Mouse (Mus musculus) adrenal gland, postnatal 25 days (tissue): ENCODE data around the gene Ltbr. TPM values are rescaled to one million over a fixed set of nuclear protein-coding genes. Genes with fewer than 3 reads are reported as not detected.
"Not testable (repeated sequence)": the region's sequence is repeated elsewhere in the genome, so short reads cannot be mapped to it uniquely, and the experiment has no call there.

ENCODE experiments used
- DNase-seq: peaks from one replicate; pipeline ENCODE4 v3.0.0; 2021; ENCODE audit warnings: mixed read lengths
- total RNA-seq: library from RNA; stranded (reverse); gene quantifications from 2 replicates; pipeline ENCODE4 v1.2.3, GENCODE M21; 2021

Ltbr gene
- total RNA-seq, 1 experiment from 2014 or later, result 91.8 TPM

DNA sequence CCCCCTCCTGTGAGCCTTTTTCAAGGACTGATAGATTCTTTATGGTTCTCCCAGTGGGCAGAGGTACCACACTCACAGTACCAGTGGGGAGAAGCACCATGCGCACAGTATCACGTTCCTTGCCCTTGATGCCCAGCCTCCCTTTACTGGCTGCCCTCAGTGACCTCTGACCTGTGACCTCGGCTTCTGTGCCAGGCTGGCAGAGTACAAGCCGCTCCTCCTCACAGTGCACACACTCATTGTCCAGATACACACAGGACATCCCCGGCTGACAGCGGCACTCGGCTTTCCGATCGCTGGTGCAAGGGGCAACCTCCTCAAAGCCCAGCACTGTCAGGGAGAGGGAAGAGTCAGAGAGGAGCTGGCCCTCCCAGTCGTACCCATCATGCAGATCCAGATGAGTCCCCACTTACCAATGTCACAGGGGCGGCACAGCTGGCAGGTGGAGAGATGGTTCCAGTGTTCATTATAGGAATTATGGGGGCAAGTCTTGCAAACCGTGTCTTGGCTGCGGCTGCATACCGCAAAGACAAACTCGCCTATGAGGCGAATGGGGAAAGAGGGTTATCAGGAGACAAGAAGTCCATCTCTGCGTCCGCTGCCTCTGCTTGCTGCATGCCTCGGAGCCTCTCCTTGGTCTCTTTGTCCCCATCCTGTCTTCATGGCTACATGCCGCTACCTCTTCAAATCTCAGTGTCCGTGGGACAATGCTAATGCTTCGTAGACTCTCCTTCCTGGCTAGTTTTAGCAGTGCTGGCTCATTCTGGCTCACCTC lies 917 bp downstream of the Ltbr start:
- DNase-seq, result peak; percentile 28

GRCm38 (mm10) chr6:125312171-125312570 lies 1.5 kb downstream of the Ltbr start:
- no peak for DNase-seq

- DNase-seq, result no peak
Measured at GRCm38 (mm10) chr6:125309406-125309805, 4.3 kb downstream of the Ltbr start.

GRCm38 (mm10) chr6:125308921-125309320 lies 4.8 kb downstream of the Ltbr start:
- DNase-seq, result no peak

GRCm38 (mm10) chr6:125307091-125307490 lies 6.6 kb downstream of the Ltbr start:
- DNase-seq, result no peak

GRCm38 (mm10) chr6:125305465-125305864 lies 8.2 kb downstream of the Ltbr start:
- DNase-seq, result no peak

GRCm38 (mm10) chr6:125304408-125304807 lies 9.3 kb downstream of the Ltbr start:
- not testable (repeated sequence) for DNase-seq

DNA sequence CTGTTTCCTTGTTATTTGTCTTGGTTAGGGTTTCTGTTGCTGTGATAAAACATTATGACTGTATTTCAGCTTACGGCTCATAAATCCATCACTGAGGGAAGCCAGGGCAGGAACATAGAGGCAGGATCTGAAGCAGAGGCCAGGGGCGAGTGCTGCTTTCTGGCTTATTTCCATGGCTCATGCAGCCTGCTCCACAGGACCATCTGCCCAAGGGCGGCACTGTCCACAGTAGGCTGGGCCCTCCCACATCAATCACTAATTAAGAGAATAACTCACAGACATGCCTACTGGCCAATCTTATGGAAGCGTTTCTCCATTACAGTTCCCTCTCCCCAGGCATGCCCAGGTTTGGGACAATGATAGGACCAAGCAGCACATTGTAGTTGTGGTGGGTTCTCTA lies 10.4 kb downstream of the Ltbr start:
- no peak for DNase-seq

GRCm38 (mm10) chr6:125302231-125302982 lies 11.3 kb downstream of the Ltbr start:
- no peak for DNase-seq

DNA sequence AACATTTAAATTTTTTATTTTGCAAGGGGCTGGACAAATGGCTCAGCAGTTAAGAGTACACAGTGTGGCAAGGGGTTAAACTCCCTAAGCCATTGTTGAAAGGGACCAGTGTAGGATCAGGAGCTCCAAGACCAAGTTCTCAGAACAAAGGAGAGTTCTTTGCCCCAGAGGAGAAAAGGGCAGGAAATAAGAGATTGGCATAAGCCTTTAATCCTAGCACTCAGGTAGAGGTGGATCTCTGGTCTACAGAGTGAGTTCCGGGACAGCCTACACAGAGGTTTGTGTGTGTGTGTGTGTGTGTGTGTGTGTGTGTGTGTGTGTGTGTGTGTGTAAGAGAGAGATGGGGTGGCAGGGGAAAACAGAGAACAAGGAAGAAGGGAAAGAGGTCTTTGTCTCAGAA lies 12.7 kb downstream of the Ltbr start:
- DNase-seq, result no peak

- no peak for DNase-seq
Measured at GRCm38 (mm10) chr6:125297149-125297820, 16.4 kb downstream of the Ltbr start.

DNA sequence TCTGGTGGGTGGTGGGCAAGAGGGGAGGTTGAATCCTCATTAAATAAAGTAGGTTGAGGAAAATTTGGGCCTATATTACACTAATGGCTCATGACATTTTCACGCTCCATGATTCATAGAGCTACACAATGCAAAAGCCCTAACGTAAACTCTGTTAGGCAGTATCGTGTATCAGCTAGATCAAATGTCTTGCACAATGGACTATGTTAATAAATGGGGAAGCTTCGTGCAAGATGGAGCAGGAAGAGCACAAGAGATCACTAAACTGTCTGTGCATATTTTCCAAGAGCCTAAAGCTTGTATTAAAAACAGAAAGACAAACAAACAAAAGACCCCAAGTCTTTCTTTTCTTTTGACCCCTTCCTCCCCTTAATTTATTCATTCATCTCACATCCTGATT lies 19.6 kb downstream of the Ltbr start:
- DNase-seq, result no peak

DNA sequence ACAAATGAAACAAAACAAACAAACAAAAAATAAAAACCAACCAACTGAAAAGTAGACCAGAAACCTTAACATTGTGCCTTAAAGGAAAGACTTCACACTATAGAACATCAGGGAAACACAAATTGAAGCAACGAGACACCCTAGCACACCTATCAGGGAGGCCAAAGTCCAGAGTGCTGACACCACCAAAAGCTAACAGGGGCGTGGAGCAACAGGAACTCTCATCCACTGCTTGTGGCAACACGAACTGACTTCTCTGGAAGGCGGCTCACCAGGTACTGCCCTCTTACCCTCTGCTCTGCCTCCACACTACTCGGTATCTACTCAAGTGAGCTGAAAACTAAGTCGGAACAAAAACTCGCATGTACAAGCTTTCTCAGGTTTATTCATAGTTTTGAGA lies 21.4 kb downstream of the Ltbr start:
- DNase-seq, result no peak

DNA sequence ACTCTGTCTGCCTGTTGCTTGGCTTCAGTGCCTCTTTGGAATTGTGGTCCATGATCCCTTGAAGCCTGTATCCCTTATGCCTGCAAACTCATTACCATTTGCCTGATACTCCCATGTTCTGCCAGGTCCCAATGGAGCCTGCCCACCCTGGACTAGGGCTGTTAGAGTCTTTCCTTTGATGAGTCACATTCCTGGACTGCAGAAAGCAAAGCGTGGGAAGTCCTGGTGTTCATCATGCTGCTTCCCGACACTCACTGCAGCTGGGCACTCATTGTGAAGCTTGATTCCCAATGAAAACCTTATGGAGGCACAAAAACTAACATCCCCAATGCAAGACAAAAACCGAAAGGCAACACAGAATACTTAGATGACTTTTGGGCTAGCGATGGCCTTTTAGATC lies 22.4 kb downstream of the Ltbr start:
- no peak for DNase-seq

DNA sequence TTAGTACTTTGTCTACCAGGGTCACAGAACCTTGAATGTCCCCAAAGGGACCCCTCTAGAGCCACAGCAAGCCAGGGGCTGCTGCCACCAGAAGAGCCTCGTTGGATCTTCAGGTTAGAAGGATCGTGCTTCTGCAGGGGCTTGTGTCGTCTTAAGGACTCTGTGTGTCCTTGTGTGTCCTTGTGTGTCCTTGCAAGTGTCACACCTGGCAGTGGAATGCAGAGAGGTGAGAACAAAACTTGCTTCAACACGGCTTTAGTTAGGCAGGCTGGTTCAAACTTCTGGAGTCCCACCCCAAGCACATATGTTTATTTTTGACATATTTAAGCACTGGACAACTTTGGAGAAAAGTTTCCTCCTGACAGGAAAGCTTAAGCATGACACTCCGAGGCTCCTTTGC lies 25.0 kb downstream of the Ltbr start:
- no peak for DNase-seq

DNA sequence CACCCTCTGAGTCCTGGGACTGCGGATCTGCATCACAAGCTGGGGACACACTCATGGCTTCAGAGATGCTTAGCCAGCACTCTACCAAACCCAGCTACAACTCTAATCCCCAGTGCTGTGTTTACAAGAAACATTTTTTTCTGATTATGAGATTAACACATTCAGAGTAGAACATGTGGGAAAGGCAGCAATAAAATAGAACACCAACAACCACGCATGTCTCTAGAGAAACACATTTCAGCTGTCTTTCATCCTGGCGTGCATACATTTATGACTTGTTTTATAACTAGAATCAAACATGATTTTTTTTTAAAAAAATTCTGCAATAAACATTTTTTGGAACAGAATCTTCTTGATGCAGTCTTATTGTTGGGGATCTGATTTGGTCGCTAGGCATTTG lies 26.7 kb downstream of the Ltbr start:
- DNase-seq, result no peak

DNA sequence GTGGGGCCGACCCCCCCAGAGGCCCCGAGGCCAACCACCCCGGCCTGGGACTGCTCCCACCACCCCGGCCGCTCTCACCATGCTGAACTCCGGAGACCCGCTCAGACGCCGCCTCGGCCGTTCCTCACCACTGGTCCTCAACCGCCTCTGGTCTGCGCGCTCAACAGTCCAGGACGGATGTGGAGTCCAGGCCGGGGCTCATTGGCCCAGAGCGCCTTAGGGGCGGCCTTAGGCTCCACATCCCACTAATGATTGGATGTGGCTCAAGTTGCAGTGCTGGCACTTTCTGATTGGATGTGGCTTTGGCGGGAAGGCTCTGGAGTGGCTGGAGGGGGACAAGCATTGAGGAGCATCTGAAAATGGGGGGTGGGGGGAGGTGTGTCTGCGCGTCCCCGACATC lies 27.8 kb downstream of the Ltbr start, which contains the start of gene Tuba3a:
TSS of gene Tuba3a (minus strand) at position 153 of the 400 bp plus-strand sequence.
- no peak for DNase-seq

GRCm38 (mm10) chr6:125284751-125285150 lies 28.9 kb downstream of the Ltbr start:
- no peak for DNase-seq

GRCm38 (mm10) chr6:125284250-125284649 lies 29.4 kb downstream of the Ltbr start:
- DNase-seq, result no peak

- DNase-seq, result not testable (repeated sequence)
Measured at GRCm38 (mm10) chr6:125282721-125283120, 31.0 kb downstream of the Ltbr start.

DNA sequence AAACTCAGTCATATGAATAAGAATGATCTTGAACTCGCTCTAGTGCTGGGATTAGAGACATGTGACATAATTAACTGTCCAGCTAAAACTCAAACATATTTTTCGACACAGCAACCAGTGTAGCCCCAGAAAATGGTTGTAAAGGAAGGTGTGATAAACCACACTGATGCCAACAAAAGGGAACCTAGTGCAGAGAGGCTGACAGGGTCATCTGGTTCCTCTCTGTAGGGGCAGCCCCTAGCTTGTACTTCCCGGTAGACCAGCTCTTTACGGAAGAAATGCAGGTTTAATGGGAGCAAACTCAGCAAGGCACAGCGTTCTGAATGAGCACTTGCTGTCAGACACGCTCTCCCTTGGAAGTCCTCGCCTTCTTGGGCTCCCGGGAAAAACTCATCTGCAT lies 34.0 kb downstream of the Ltbr start:
- no peak for DNase-seq

GRCm38 (mm10) chr6:125274841-125275563 lies 38.7 kb downstream of the Ltbr start:
- DNase-seq, result peak; percentile 46
